Mouse (Mus musculus) hindbrain, embryonic 16.5 days (tissue): Measurements from ENCODE around the gene Hnrnpdl. TPM values are rescaled to one million over a fixed set of nuclear protein-coding genes. Genes with fewer than 3 reads are reported as not detected.

Experiments
- ATAC-seq: fragments of 200-750 bp; cut with Nextera tagmentation; 2 replicates; pipeline ENCODE4 v1.8.0; 2017; ENCODE audit warnings: moderate TSS enrichment, moderate library complexity
- H3K27ac ChIP-seq: fragments of 300-500 bp; sonication (generic); 2 replicates; pipeline ENCODE4 v1.5.1; 2014; ENCODE audit warnings: low read depth, mild to moderate bottlenecking, control low read depth, low read length, moderate library complexity
- H3K27me3 ChIP-seq: fragments of 300-500 bp; sonication (generic); replicated peaks from 2 replicates; pipeline ENCODE4 v1.6.1; 2014; ENCODE audit warnings: low read length; ENCODE audit not compliant: control insufficient read depth, insufficient read depth
- H3K36me3 ChIP-seq: fragments of 300-500 bp; sonication (generic); 2 replicates; pipeline ENCODE4 v1.6.1; 2014; ENCODE audit warnings: mild to moderate bottlenecking, low read length, moderate library complexity, mixed read lengths; ENCODE audit not compliant: control insufficient read depth, insufficient read depth
- H3K4me1 ChIP-seq: fragments of 300-500 bp; sonication (generic); 2 replicates; pipeline ENCODE4 v1.6.1; 2014; ENCODE audit warnings: low read depth, low read length; ENCODE audit not compliant: control insufficient read depth, insufficient read depth
- H3K4me2 ChIP-seq: fragments of 300-500 bp; sonication (generic); 2 replicates; pipeline ENCODE4 v1.6.1; 2014; ENCODE audit warnings: mild to moderate bottlenecking, low read length, control low read depth, moderate library complexity
- H3K4me3 ChIP-seq: fragments of 300-500 bp; sonication (generic); 2 replicates; pipeline ENCODE4 v1.5.1; 2014; ENCODE audit warnings: mild to moderate bottlenecking, low read length, control low read depth, moderate library complexity
- H3K9ac ChIP-seq: fragments of 300-500 bp; sonication (generic); 2 replicates; pipeline ENCODE4 v1.6.1; 2014; ENCODE audit warnings: low read depth, mild to moderate bottlenecking, control low read depth, low read length, moderate library complexity
- H3K9me3 ChIP-seq: fragments of 300-500 bp; sonication (generic); 2 replicates; pipeline ENCODE4 v1.6.1; 2014; ENCODE audit warnings: mild to moderate bottlenecking, low read length, moderate library complexity; ENCODE audit not compliant: control insufficient read depth
- WGBS: fragments of 180-500 bp; shearing (Covaris S2); extraction: QIAGEN DNeasy Blood & Tissue Kit; methylation state at CpG from one replicate; pipeline ENCODE4 v1.1.7; 2014; 5-methylcytosine and 5-hydroxymethylcytosine counted together
- polyA plus RNA-seq: library from polyadenylated mRNA; unstranded; fragments of >200 nt; fragmentation: Nextera tagmentation; extraction: Ambion mirVana; gene quantifications from 2 replicates; pipeline ENCODE4 v1.2.1, GENCODE M21; 2015

Gene Hnrnpdl
- polyA plus RNA-seq, 1 experiment from 2014 or later = 158 TPM

GRCm38 (mm10) chr5:100000048-100000447 is 39.4 kb downstream of the Hnrnpdl start:
- WGBS = 75% methylated on average over 7 of the region's 7 CpGs
- no peaks in the 10 kb centered on the region for H3K27me3 ChIP-seq
- no peak overlapping the region for H3K4me3 ChIP-seq
- ATAC-seq = no peak
- H3K9me3 ChIP-seq = peaks cover 3% of the 10 kb centered on the region; the same call in 1 of the 2 replicates
- H3K4me2 ChIP-seq = no peak overlapping the region
- no peak overlapping the region for H3K27ac ChIP-seq
- H3K4me1 ChIP-seq = no peaks in the 10 kb centered on the region
- H3K9ac ChIP-seq = no peak overlapping the region
- H3K36me3 ChIP-seq = no peaks in the 10 kb centered on the region

- no peak overlapping the region for H3K27ac ChIP-seq
- WGBS = 89% methylated on average over 3 of the region's 3 CpGs
- no peaks in the 10 kb centered on the region for H3K36me3 ChIP-seq
- no peak overlapping the region for H3K4me3 ChIP-seq
- H3K4me1 ChIP-seq = no peaks in the 10 kb centered on the region
- H3K9ac ChIP-seq = no peak overlapping the region
- H3K27me3 ChIP-seq = no peaks in the 10 kb centered on the region
- no peak overlapping the region for H3K4me2 ChIP-seq
- ATAC-seq = no peak
- H3K9me3 ChIP-seq = peaks cover 3% of the 10 kb centered on the region; the same call in 1 of the 2 replicates
These were observed 44.8 kb downstream of the Hnrnpdl start for GRCm38 (mm10) chr5:99994680-99995079.

GRCm38 (mm10) chr5:99994166-99994565 is 45.3 kb downstream of the Hnrnpdl start:
- Histone ChIP-seq H3K4me2 (no peak overlapping the region), H3K27ac (no peak overlapping the region), H3K36me3 (no peaks in the 10 kb centered on the region), H3K4me3 (no peak overlapping the region), H3K9ac (no peak overlapping the region), H3K27me3 (no peaks in the 10 kb centered on the region), H3K9me3 (peaks cover 3% of the 10 kb centered on the region; the same call in 1 of the 2 replicates), H3K4me1 (no peaks in the 10 kb centered on the region)
- ATAC-seq = no peak
- 84% methylated on average over 3 of the region's 3 CpGs for WGBS

Other genes starting within 250 kb of the Hnrnpdl start
- gene Vamp9, start 133.4 kb downstream of the Hnrnpdl start, polyA plus RNA-seq = 0.34 and 0.61 TPM in 2 replicates
- gene Hnrnpd, start 60.7 kb downstream of the Hnrnpdl start, polyA plus RNA-seq = 28.9 and 81.2 TPM in 2 replicates
- 2.7 and 2.8 TPM in 2 replicates for gene 4930524J08Rik, start 60.6 kb downstream of the Hnrnpdl start, polyA plus RNA-seq
- gene Enoph1, start 321 bp upstream of the Hnrnpdl start, polyA plus RNA-seq = 56.9 and 62.2 TPM in 2 replicates
- 37.1 and 37.2 TPM in 2 replicates for gene Tmem150c, start 120.1 kb upstream of the Hnrnpdl start, polyA plus RNA-seq